Mouse (Mus musculus): ENCODE data around the gene Bcl11b. TPM values are rescaled to one million over a fixed set of nuclear protein-coding genes. Genes with fewer than 3 reads are reported as not detected.

Gene Bcl11b
- polyA plus RNA-seq, 1 experiment from 2014 or later = 2.5 TPM

DNA sequence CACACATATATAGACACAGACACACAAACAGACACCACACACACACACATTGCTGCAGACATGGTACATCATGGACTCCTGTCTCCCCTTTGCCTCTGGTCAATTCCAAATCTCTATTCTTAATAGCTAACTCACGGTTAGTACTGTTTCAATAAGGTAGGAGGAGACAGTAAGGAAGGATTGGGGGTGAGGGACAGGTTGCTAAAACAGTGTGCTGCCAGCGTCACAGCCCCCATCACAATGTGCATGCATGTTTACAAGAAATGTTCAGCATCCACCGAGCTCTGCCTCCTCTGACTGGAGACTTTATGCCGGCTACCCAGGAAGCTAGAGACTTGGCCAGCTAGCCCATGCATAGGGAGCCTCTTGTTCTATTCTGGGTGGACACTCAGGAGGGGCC lies 9.0 kb downstream of the Bcl11b start:
- H3K36me3 ChIP-seq = peaks cover 2% of the 10 kb centered on the region; the same call in 1 of the 2 replicates
- H3K27me3 ChIP-seq (ENCODE audit: low read depth, poor library complexity, severe bottlenecking) = peaks cover 79% of the 10 kb centered on the region
- H3K27ac ChIP-seq (replicated peaks) = no peak overlapping the region
- no peak for DNase-seq (ENCODE audit: low spot score)
- no peak overlapping the region for H3K4me3 ChIP-seq
- 67% methylated on average over 4 of the region's 4 CpGs for WGBS
- no peaks in the 10 kb centered on the region for H3K9me3 ChIP-seq (replicated peaks)
- H3K4me1 ChIP-seq = peaks cover 49% of the 10 kb centered on the region

DNA sequence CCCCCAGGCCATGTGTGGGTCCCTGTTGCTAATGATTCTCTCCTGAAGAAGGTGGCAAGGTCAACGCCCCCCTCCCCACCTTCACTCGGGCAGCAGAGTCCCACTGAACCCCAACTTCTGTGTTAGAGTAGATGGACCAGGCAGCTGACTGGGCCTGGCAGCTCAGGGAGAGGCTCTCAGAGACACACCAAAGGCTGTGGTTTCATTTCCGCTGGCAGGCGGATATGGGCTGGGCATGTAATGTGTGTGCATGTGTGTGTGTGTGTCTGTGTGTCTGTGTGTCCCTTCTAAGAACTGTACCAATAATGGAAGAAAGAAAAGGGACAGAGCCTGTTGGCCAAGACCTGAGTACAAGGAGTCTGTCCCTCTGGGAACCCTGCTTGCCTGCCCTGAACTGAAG lies 10.4 kb downstream of the Bcl11b start:
- H3K4me3 ChIP-seq = no peak overlapping the region
- no peak for DNase-seq (ENCODE audit: low spot score)
- 80% methylated on average over 4 of the region's 4 CpGs for WGBS
- H3K36me3 ChIP-seq = peaks cover 10% of the 10 kb centered on the region; the same call in 1 of the 2 replicates
- no peak overlapping the region for H3K27ac ChIP-seq (replicated peaks)
- no peaks in the 10 kb centered on the region for H3K9me3 ChIP-seq (replicated peaks)
- H3K27me3 ChIP-seq (ENCODE audit: low read depth, poor library complexity, severe bottlenecking) = peaks cover 79% of the 10 kb centered on the region
- peaks cover 49% of the 10 kb centered on the region for H3K4me1 ChIP-seq

DNA sequence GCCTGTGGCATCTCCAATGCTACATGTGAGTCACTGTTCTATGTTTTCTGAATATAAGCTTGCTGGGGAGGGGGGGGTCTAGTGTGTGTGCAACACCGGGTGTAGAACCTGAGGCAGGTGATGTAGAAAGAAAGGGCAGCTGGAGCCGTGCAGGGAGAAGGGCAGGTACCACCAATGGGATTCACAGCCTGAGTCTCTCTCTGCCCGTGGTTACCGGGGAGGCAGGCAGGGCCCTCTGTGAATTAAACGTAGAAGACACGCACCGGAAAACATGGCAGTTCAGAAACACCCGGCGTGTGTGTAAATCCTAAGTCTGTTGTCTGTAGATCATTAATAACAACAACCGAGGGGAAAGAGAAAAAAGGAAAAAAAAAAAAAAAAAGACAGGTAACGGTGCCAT lies 12.2 kb downstream of the Bcl11b start:
- Histone ChIP-seq H3K27me3 (ENCODE audit: low read depth, poor library complexity, severe bottlenecking) (peaks cover 73% of the 10 kb centered on the region), H3K4me3 (no peak overlapping the region)

DNA sequence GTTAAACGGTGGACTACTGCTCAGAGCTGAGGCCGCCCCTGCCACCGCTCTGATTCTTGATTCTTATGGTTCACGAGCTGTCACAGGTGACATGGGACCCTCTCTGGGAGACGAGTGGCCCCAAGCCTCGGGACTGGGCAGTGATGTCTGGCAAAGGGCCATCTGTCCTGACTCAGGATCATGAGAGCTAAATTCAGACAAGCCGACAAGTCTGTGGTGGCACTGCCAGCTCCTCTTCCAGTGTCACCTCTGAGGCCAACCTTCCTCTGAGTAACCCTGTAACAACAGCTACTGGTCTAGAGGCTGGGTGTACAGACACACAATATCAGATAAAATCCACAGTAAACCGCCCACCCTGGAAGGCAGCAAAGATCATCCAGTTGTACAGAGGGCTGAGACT lies 20.2 kb downstream of the Bcl11b start:
- Histone ChIP-seq H3K9me3 (replicated peaks) (no peaks in the 10 kb centered on the region), H3K27me3 (ENCODE audit: low read depth, poor library complexity, severe bottlenecking) (peaks cover 71% of the 10 kb centered on the region), H3K4me1 (peaks cover 59% of the 10 kb centered on the region), H3K27ac (replicated peaks) (no peak overlapping the region), H3K4me3 (no peak overlapping the region), H3K36me3 (no peaks in the 10 kb centered on the region; the same call in 1 of the 2 replicates)
- no peak for DNase-seq (ENCODE audit: low spot score)
- 90% methylated on average over 8 of the region's 8 CpGs for WGBS

More for the DNA sequence above, 12.2 kb downstream of the Bcl11b start:
- DNase-seq (ENCODE audit: low spot score) = no peak
- peaks cover 10% of the 10 kb centered on the region; the same call in 1 of the 2 replicates for H3K36me3 ChIP-seq
- WGBS = 88% methylated on average over 11 of the region's 11 CpGs
- H3K4me1 ChIP-seq = peaks cover 48% of the 10 kb centered on the region
- no peaks in the 10 kb centered on the region for H3K9me3 ChIP-seq (replicated peaks)
- no peak overlapping the region for H3K27ac ChIP-seq (replicated peaks)

DNA sequence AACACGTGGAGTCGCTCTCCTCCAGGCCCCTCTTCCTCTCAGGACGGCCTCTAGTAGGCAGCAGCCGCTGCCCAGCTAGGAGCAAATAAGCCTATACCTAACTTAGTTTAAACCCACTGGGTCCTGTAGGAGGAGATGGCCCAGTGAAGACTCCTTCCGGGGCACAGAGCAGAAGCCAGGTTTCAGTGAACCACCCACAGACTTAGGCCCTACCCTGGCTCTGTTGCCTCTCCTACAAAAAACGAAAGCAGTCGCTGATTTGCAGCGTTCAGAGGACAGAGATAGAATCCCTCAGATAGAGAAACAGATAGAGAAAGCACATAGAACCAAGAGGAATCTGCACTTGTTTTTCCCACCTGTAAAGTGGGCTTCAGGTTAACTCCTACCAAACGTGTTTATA lies 21.1 kb downstream of the Bcl11b start:
- Histone ChIP-seq H3K4me1 (peaks cover 60% of the 10 kb centered on the region), H3K27ac (replicated peaks) (peak overlapping the region; percentile 96), H3K27me3 (ENCODE audit: low read depth, poor library complexity, severe bottlenecking) (peaks cover 80% of the 10 kb centered on the region), H3K9me3 (replicated peaks) (no peaks in the 10 kb centered on the region), H3K4me3 (no peak overlapping the region), H3K36me3 (no peaks in the 10 kb centered on the region; the same call in 1 of the 2 replicates)
- no peak for DNase-seq (ENCODE audit: low spot score)
- 65% methylated on average over 9 of the region's 9 CpGs for whole genome bisulfite sequencing

DNA sequence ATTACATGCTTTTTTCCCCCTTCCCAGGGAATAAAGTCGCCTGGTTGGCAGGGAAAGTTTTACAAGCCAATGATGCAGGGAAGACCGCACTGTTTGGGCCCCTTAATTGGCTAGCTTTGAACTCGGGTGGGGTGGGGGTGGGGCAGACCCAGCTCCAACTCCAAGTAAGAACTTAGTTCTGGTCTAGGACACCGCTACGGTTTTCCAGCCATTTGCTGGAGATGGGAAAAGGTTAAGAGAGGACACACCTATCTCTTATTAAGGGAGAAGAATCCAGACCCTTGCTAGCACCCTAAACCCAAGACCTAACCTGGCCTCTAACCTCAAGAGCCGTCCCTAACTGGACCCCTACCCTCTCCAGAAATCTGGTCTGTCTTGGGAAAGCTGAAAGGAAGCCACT lies 22.2 kb downstream of the Bcl11b start:
- no peak for DNase-seq (ENCODE audit: low spot score)
- Histone ChIP-seq H3K9me3 (replicated peaks) (no peaks in the 10 kb centered on the region), H3K27me3 (ENCODE audit: low read depth, poor library complexity, severe bottlenecking) (peaks cover 81% of the 10 kb centered on the region), H3K36me3 (no peaks in the 10 kb centered on the region; the same call in 1 of the 2 replicates), H3K4me3 (peak overlapping the region; percentile 51), H3K27ac (replicated peaks) (peak overlapping the region; percentile 96), H3K4me1 (peaks cover 64% of the 10 kb centered on the region)
- 27% methylated on average over 6 of the region's 6 CpGs for WGBS

DNA sequence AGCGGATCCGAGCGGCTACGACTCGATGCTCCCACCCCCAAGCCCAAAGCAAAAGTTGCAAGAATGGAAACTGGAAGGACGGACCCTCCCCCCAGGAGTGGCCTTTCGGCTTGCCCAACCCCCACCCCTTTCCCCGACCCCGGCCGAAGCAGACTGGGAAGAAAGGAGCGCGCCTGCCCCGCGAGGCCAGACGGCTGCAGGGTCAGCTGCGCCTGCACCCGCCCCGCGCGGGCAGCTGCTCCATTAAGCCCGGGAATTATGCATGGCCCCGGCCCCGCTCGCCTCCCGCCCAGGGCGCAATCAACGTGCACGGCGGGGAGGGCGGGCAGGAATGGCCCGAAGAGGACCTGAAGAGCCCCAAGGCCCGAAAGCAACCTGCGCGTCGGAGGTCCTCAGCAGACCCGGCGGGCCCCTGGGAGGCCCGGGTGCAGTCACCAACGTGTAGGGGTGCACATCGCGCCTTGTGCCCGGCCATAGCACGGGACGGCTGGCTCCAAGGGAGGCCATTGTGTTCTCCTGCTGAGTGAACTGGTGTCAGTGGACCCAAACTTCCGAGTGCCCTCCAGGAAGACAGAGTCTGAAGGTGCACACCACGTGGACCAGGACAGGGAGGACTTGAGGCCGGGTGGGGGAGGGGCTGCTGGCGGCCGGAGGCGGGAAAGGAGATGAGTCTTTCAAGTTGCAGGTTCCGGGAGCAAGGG lies 23.0 kb downstream of the Bcl11b start:
- Histone ChIP-seq H3K4me1 (peaks cover 73% of the 10 kb centered on the region), H3K27ac (replicated peaks) (peak overlapping the region; percentile 96), H3K27me3 (ENCODE audit: low read depth, poor library complexity, severe bottlenecking) (peaks cover 82% of the 10 kb centered on the region), H3K4me3 (peak overlapping the region; percentile 51), H3K36me3 (no peaks in the 10 kb centered on the region; the same call in 1 of the 2 replicates), H3K9me3 (replicated peaks) (no peaks in the 10 kb centered on the region)
- under 1% methylated on average over 51 of the region's 51 CpGs for WGBS
- peak; percentile 92 for DNase-seq (ENCODE audit: low spot score)

DNA sequence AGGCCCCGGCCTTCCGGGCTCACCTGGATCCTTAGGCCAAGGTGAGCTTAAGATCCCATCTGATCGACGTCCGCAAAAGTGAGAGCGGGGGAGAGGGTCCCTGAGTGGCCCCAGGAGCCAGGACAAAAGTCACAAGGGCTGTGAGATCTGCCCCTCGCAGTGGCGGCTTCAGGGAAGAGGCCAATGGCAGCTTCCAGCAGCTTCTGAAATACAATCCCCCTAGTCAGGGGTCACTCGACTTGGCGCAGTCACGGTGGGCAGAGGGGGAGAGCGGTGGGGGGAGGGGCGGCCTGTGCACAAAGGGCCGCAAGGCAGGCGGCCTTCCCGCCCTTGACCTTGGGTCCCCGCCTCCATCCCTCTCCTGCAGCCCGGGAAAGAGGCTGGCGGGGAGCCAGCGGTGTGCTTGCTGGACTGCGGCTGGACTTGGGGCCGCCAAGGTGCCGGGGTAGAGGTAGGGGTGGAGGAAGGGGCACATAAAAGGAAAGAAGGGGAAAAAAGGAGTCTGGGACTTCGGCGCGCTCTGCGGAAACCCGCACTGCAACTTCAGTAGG lies 23.6 kb downstream of the Bcl11b start:
- H3K9me3 ChIP-seq (replicated peaks) = no peaks in the 10 kb centered on the region
- H3K27me3 ChIP-seq (ENCODE audit: low read depth, poor library complexity, severe bottlenecking) = peaks cover 81% of the 10 kb centered on the region
- WGBS = under 1% methylated on average over 28 of the region's 28 CpGs
- DNase-seq (ENCODE audit: low spot score) = peak; percentile 92
- peak overlapping the region; percentile 96 for H3K27ac ChIP-seq (replicated peaks)
- H3K4me1 ChIP-seq = peaks cover 79% of the 10 kb centered on the region
- no peaks in the 10 kb centered on the region for H3K36me3 ChIP-seq
- H3K4me3 ChIP-seq = peak overlapping the region; percentile 51

DNA sequence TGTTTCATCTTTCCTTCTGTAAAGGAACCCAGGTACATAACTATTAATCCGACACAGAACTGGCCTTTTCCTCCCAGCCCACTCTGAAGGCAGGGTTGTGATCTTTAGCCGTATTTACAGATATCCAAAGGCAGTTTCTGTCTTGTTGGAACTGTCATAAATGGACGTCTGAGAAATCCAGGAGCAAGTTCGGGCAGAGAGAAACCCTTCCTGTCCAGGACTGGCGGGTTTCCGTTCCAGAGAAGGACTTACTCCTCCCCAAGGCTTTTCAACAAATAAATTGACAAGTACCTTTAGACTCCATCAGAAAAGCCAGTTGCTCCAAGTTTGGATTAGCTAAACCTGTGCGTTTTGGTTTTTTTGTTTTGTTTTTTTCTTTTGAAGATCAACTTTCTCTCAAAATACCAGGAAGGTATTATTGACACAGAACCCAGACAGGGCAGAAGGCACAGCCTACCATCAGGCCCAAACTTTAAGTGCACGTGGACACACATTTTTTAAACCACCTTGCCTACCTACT lies 24.6 kb downstream of the Bcl11b start:
- Histone ChIP-seq H3K9me3 (replicated peaks) (no peaks in the 10 kb centered on the region), H3K27ac (replicated peaks) (peak overlapping the region; percentile 96), H3K4me1 (peaks cover 89% of the 10 kb centered on the region), H3K4me3 (peak overlapping the region; percentile 51), H3K36me3 (no peaks in the 10 kb centered on the region), H3K27me3 (ENCODE audit: low read depth, poor library complexity, severe bottlenecking) (peaks cover 72% of the 10 kb centered on the region)
- 37% methylated on average over 8 of the region's 8 CpGs for WGBS
- no peak for DNase-seq (ENCODE audit: low spot score)

DNA sequence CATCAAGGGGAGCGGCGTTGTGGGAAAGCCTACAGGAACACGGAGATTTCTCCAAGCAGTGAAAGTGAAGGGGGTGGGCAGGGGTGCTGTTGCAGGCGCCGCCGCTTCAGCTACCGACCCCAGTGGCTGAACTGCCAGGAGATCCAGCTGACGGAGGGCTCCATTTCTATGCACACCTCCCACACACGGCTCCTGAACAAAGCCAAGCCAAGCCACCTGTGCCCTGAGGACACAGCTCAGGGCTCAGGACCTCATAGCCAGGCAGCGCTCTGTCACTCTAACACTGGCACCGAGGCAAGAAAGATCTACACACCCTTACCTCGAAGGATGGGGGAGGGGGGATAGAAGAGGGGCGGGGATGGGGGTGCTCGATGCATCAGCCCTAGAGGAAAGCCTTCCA lies 25.3 kb downstream of the Bcl11b start:
- WGBS = 3% methylated on average over 14 of the region's 14 CpGs
- peaks cover 73% of the 10 kb centered on the region for H3K27me3 ChIP-seq (ENCODE audit: low read depth, poor library complexity, severe bottlenecking)

DNA sequence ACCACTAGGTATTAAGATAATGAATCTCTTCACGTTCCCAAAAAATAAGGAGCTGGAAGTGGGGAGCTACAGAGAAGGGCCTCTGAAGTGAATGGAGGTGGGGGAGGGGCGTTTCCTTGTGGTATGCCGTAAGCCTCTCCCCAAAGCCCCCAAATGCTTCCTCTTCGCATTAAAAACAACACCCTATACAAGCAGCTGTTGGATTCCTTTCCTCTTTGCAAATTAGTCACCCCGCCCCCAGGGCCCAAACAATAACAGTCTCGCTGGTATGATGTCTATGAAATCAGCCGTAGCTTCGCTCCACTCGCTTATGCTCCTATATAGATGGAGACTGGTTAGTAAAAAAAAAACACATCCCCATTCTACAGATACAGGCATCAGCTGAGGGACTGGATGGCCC lies 25.9 kb downstream of the Bcl11b start:
- DNase-seq (ENCODE audit: low spot score) = no peak
- Histone ChIP-seq H3K27ac (replicated peaks) (peak overlapping the region; percentile 96), H3K36me3 (no peaks in the 10 kb centered on the region), H3K9me3 (replicated peaks) (no peaks in the 10 kb centered on the region), H3K4me1 (peaks cover 99% of the 10 kb centered on the region), H3K27me3 (ENCODE audit: low read depth, poor library complexity, severe bottlenecking) (peaks cover 73% of the 10 kb centered on the region), H3K4me3 (peak overlapping the region; percentile 42)
- WGBS = 2% methylated on average over 9 of the region's 9 CpGs

More for the DNA sequence above, 25.3 kb downstream of the Bcl11b start:
- Histone ChIP-seq H3K4me3 (peak overlapping the region; percentile 42), H3K9me3 (replicated peaks) (no peaks in the 10 kb centered on the region), H3K4me1 (peaks cover 94% of the 10 kb centered on the region), H3K36me3 (no peaks in the 10 kb centered on the region), H3K27ac (replicated peaks) (peak overlapping the region; percentile 96)
- no peak for DNase-seq (ENCODE audit: low spot score)

DNA sequence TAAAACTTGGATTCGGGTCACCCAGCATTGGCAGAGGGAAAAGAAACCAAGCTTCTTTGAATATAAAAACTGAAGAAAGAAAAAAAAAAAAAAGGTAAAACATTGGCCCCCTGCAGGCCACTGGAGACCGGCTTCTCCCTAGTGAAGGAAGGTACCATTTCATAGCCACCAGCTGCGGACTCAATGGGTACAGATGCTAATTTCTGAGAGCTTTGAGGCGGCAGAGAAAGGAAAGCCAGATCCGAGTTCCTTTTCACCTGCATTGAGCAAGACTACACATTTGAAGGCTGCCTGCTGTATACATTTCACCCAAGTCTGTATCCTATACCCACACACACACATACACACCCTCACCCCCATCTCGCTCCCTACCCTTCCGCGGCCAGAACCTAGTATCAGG lies 26.3 kb downstream of the Bcl11b start:
- Histone ChIP-seq H3K4me1 (peaks cover 100% of the 10 kb centered on the region), H3K36me3 (no peaks in the 10 kb centered on the region), H3K4me3 (peak overlapping the region; percentile 42), H3K27ac (replicated peaks) (no peak overlapping the region; the same call in 1 of the 2 replicates), H3K9me3 (replicated peaks) (no peaks in the 10 kb centered on the region), H3K27me3 (ENCODE audit: low read depth, poor library complexity, severe bottlenecking) (peaks cover 74% of the 10 kb centered on the region)
- no peak for DNase-seq (ENCODE audit: low spot score)
- WGBS = 7% methylated on average over 8 of the region's 8 CpGs

DNA sequence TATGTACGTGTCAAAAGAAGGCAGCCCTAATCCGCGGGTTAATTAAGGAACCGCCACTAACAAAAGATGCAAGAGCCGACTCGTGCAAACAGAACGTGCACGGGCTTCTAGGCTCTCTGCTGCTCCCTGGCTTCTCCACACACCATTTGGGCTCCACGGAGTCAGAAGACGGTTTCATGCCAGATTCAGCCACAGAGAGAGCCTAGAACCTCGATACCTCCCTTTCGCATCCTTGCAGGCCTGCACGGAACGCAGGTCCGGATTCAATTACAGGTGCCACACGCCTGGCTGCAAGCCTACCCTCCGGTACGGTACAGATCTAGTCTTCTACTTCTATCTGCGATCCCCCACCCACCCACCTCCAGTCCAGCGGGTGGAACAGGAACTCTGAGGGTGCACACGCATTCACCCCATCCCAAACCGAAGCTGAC lies 26.8 kb downstream of the Bcl11b start:
- H3K4me1 ChIP-seq = peaks cover 100% of the 10 kb centered on the region
- no peaks in the 10 kb centered on the region for H3K9me3 ChIP-seq (replicated peaks)
- H3K27ac ChIP-seq (replicated peaks) = peak overlapping the region; percentile 76
- WGBS = 14% methylated on average over 22 of the region's 22 CpGs
- peaks cover 74% of the 10 kb centered on the region for H3K27me3 ChIP-seq (ENCODE audit: low read depth, poor library complexity, severe bottlenecking)
- no peaks in the 10 kb centered on the region for H3K36me3 ChIP-seq
- H3K4me3 ChIP-seq = peak overlapping the region; percentile 42
- DNase-seq (ENCODE audit: low spot score) = no peak
